Mouse (Mus musculus): ENCODE measurements around the gene Pik3cb. TPM values are rescaled to one million over a fixed set of nuclear protein-coding genes. Genes with fewer than 3 reads are reported as not detected.

The Pik3cb gene
- polyA plus RNA-seq, 1 experiment from 2014 or later = 2.4 TPM

- Histone ChIP-seq H3K9ac (no peak overlapping the region), H3K27ac (replicated peaks) (no peak overlapping the region), H3K4me3 (no peak overlapping the region), H3K27me3 (no peaks in the 10 kb centered on the region), H3K4me2 (peak overlapping the region; percentile 39; the same call in 1 of the 2 replicates), H3K36me3 (no peaks in the 10 kb centered on the region), H3K9me3 (no peaks in the 10 kb centered on the region), H3K4me1 (replicated peaks) (peaks cover 6% of the 10 kb centered on the region; the same call in 1 of the 2 replicates)
- WGBS = 51% methylated on average over 9 of the region's 9 CpGs
- no peak for ATAC-seq (ENCODE audit: low FRiP score, low read depth)
These were observed 23.7 kb upstream of the Pik3cb start for GRCm38 (mm10) chr9:99164148-99164503.

GRCm38 (mm10) chr9:99163420-99164147 lies 23.2 kb upstream of the Pik3cb start:
- Histone ChIP-seq H3K4me3 (no peak overlapping the region), H3K9me3 (no peaks in the 10 kb centered on the region), H3K27ac (replicated peaks) (peak overlapping the region; percentile 55; the same call in 1 of the 2 replicates), H3K4me1 (replicated peaks) (peaks cover 6% of the 10 kb centered on the region; the same call in 1 of the 2 replicates), H3K9ac (no peak overlapping the region), H3K27me3 (no peaks in the 10 kb centered on the region), H3K36me3 (no peaks in the 10 kb centered on the region), H3K4me2 (peak overlapping the region; percentile 39)
- peak; percentile 63; the same call in 1 of the 2 replicates for ATAC-seq (ENCODE audit: low FRiP score, low read depth)
- WGBS = 6% methylated on average over 15 of the region's 15 CpGs

GRCm38 (mm10) chr9:99162839-99163238 lies 22.4 kb upstream of the Pik3cb start:
- no peaks in the 10 kb centered on the region for H3K36me3 ChIP-seq
- H3K9ac ChIP-seq = no peak overlapping the region
- H3K9me3 ChIP-seq = no peaks in the 10 kb centered on the region
- 81% methylated on average over 2 of the region's 2 CpGs for WGBS
- no peak overlapping the region for H3K4me2 ChIP-seq
- no peaks in the 10 kb centered on the region for H3K27me3 ChIP-seq
- ATAC-seq (ENCODE audit: low FRiP score, low read depth) = no peak
- peaks cover 6% of the 10 kb centered on the region; the same call in 1 of the 2 replicates for H3K4me1 ChIP-seq (replicated peaks)
- no peak overlapping the region for H3K27ac ChIP-seq (replicated peaks)
- H3K4me3 ChIP-seq = no peak overlapping the region

GRCm38 (mm10) chr9:99160780-99161179 lies 20.4 kb upstream of the Pik3cb start:
- H3K36me3 ChIP-seq = no peaks in the 10 kb centered on the region
- no peaks in the 10 kb centered on the region for H3K27me3 ChIP-seq
- H3K9me3 ChIP-seq = no peaks in the 10 kb centered on the region
- H3K4me1 ChIP-seq (replicated peaks) = peaks cover 6% of the 10 kb centered on the region; the same call in 1 of the 2 replicates
- H3K4me2 ChIP-seq = no peak overlapping the region
- no peak overlapping the region for H3K27ac ChIP-seq (replicated peaks)
- H3K4me3 ChIP-seq = no peak overlapping the region
- 92% methylated on average over 5 of the region's 5 CpGs for WGBS
- no peak for ATAC-seq (ENCODE audit: low FRiP score, low read depth)
- H3K9ac ChIP-seq = no peak overlapping the region

- Histone ChIP-seq H3K9ac (no peak overlapping the region), H3K4me2 (no peak overlapping the region), H3K27me3 (no peaks in the 10 kb centered on the region), H3K9me3 (no peaks in the 10 kb centered on the region), H3K4me1 (replicated peaks) (peaks cover 6% of the 10 kb centered on the region; the same call in 1 of the 2 replicates), H3K36me3 (no peaks in the 10 kb centered on the region), H3K27ac (replicated peaks) (no peak overlapping the region), H3K4me3 (no peak overlapping the region)
- 89% methylated on average over 5 of the region's 5 CpGs for WGBS
- ATAC-seq (ENCODE audit: low FRiP score, low read depth) = no peak
These were observed 19.5 kb upstream of the Pik3cb start for GRCm38 (mm10) chr9:99159932-99160331.

- H3K36me3 ChIP-seq = no peaks in the 10 kb centered on the region
- no peak overlapping the region for H3K4me3 ChIP-seq
- no peak overlapping the region for H3K4me2 ChIP-seq
- ATAC-seq (ENCODE audit: low FRiP score, low read depth) = no peak
- no peaks in the 10 kb centered on the region for H3K27me3 ChIP-seq
- no peak overlapping the region for H3K27ac ChIP-seq (replicated peaks)
- 84% methylated on average over 6 of the region's 6 CpGs for WGBS
- peaks cover 5% of the 10 kb centered on the region; the same call in 1 of the 2 replicates for H3K4me1 ChIP-seq (replicated peaks)
- no peaks in the 10 kb centered on the region for H3K9me3 ChIP-seq
- H3K9ac ChIP-seq = no peak overlapping the region
These were observed 18.3 kb upstream of the Pik3cb start for GRCm38 (mm10) chr9:99158708-99159107.

- Histone ChIP-seq H3K4me1 (replicated peaks) (0 out of 2 replicates have a peak, but pooled peaks cover under 1% of the 10 kb centered on the region), H3K4me2 (no peak overlapping the region), H3K27ac (replicated peaks) (no peak overlapping the region), H3K4me3 (no peak overlapping the region), H3K36me3 (no peaks in the 10 kb centered on the region), H3K9me3 (no peaks in the 10 kb centered on the region), H3K9ac (no peak overlapping the region), H3K27me3 (no peaks in the 10 kb centered on the region)
- no peak for ATAC-seq (ENCODE audit: low FRiP score, low read depth)
- 77% methylated on average over 7 of the region's 7 CpGs for WGBS
These were observed 17.8 kb upstream of the Pik3cb start for GRCm38 (mm10) chr9:99158203-99158632.

GRCm38 (mm10) chr9:99153655-99154054 lies 13.2 kb upstream of the Pik3cb start:
- no peaks in the 10 kb centered on the region for H3K4me1 ChIP-seq (replicated peaks)
- H3K4me2 ChIP-seq = no peak overlapping the region
- 14% methylated on average over 3 of the region's 3 CpGs for WGBS
- ATAC-seq (ENCODE audit: low FRiP score, low read depth) = no peak
- H3K9me3 ChIP-seq = no peaks in the 10 kb centered on the region
- H3K27me3 ChIP-seq = no peaks in the 10 kb centered on the region
- no peaks in the 10 kb centered on the region for H3K36me3 ChIP-seq
- no peak overlapping the region for H3K27ac ChIP-seq (replicated peaks)
- H3K4me3 ChIP-seq = no peak overlapping the region
- no peak overlapping the region for H3K9ac ChIP-seq

- H3K27me3 ChIP-seq = no peaks in the 10 kb centered on the region
- ATAC-seq (ENCODE audit: low FRiP score, low read depth) = no peak
- H3K27ac ChIP-seq (replicated peaks) = no peak overlapping the region
- no peak overlapping the region for H3K4me3 ChIP-seq
- WGBS = 26% methylated on average over 9 of the region's 9 CpGs
- no peaks in the 10 kb centered on the region for H3K36me3 ChIP-seq
- no peak overlapping the region for H3K4me2 ChIP-seq
- no peak overlapping the region for H3K9ac ChIP-seq
- no peaks in the 10 kb centered on the region for H3K9me3 ChIP-seq
- no peaks in the 10 kb centered on the region for H3K4me1 ChIP-seq (replicated peaks)
These were observed 12.5 kb upstream of the Pik3cb start for GRCm38 (mm10) chr9:99152699-99153490.

GRCm38 (mm10) chr9:99146855-99147735 lies 6.7 kb upstream of the Pik3cb start:
- no peaks in the 10 kb centered on the region for H3K36me3 ChIP-seq
- H3K9me3 ChIP-seq = no peaks in the 10 kb centered on the region
- ATAC-seq (ENCODE audit: low FRiP score, low read depth) = no peak
- no peaks in the 10 kb centered on the region for H3K4me1 ChIP-seq (replicated peaks)
- H3K4me3 ChIP-seq = no peak overlapping the region
- no peak overlapping the region for H3K27ac ChIP-seq (replicated peaks)
- H3K4me2 ChIP-seq = no peak overlapping the region
- H3K27me3 ChIP-seq = no peaks in the 10 kb centered on the region
- H3K9ac ChIP-seq = no peak overlapping the region
- WGBS = 83% methylated on average over 27 of the region's 27 CpGs

GRCm38 (mm10) chr9:99145756-99146155 lies 5.3 kb upstream of the Pik3cb start:
- Histone ChIP-seq H3K9me3 (no peaks in the 10 kb centered on the region), H3K9ac (no peak overlapping the region), H3K36me3 (no peaks in the 10 kb centered on the region), H3K4me2 (no peak overlapping the region), H3K27me3 (no peaks in the 10 kb centered on the region), H3K27ac (replicated peaks) (no peak overlapping the region), H3K4me3 (no peak overlapping the region), H3K4me1 (replicated peaks) (peaks cover 7% of the 10 kb centered on the region)
- 68% methylated on average over 6 of the region's 6 CpGs for WGBS
- no peak for ATAC-seq (ENCODE audit: low FRiP score, low read depth)

Data from hindbrain, embryonic 15.5 days (tissue).